Mouse (Mus musculus): ENCODE data around the gene Actn4.
"Not testable (repeated sequence)": the region's sequence is repeated elsewhere in the genome, so short reads cannot be mapped to it uniquely, and the experiment has no call there.

Gene Actn4

GRCm38 (mm10) chr7:28888701-28889161, 73.4 kb downstream of the Actn4 start:
- DNase-seq (ENCODE audit: low read depth in 2 of 2, low spot score in 2 of 2) = no peak

- no peak for DNase-seq (ENCODE audit: low read depth in 2 of 2, low spot score in 2 of 2)
Observed at GRCm38 (mm10) chr7:28886486-28886885, 75.7 kb downstream of the Actn4 start.

DNA sequence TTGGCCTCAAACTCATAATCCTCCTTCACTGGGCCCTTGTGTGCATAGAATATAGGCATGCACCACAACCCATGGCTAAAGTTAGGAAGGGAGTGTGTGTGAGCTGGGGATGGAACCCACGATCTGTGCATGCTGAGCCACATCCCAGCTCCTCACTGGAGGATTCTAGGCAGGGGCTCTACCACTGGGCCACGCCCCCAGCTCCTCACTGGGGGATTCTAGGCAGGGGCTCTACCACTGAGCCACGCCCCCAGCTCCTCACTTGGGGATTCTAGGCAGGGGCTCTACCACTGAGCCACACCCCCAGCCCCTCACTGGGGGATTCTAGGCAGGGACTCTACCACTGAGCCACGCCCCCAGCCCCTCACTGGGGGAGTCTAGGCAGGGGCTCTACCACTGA, 78.4 kb downstream of the Actn4 start:
- DNase-seq (ENCODE audit: low read depth in 2 of 2, low spot score in 2 of 2) = not testable (repeated sequence)

DNA sequence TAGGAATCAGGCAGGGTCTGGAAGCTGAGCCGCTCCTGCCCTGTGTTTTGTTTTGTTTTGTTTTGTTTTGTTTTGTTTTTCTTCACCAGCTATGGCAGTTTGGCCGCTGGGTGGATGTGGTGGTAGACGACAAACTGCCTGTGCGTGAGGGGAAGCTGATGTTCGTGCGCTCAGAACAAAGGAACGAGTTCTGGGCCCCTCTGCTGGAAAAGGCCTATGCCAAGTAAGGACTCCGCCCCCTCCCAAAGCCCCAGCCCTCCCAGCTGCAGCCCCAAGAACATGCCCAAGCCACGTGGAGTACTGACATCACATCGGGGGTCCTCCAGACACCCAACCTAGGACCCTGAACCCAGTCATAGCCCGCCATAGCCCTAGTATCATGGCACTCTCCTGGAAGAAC, 79.1 kb downstream of the Actn4 start:
- no peak for DNase-seq (ENCODE audit: low read depth in 2 of 2, low spot score in 2 of 2)

DNA sequence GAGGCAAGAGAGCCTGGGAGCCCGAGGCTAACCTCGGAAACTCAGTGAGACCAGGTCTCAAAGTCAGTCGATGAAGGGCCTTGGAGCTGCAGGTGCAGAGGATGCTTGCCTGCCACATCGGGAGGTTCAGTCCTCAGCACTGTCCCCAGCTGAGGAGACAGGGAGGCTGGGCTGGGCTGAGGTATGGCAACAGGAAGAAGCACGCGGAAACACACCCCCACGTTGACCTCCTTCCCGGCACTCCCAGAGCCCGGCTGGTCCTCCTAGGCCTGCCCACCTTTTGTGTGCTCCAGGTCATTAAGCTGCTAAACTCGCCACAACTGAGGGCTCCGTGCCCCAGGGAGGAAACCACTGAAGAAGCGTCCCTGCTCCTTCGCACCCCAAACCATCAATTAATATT, 80.9 kb downstream of the Actn4 start, which contains the start of gene Capn12:
Gene Capn12 (plus strand): TSS at position 224 of the 400 bp plus-strand sequence.
- DNase-seq (ENCODE audit: low read depth in 2 of 2, low spot score in 2 of 2) = no peak

DNA sequence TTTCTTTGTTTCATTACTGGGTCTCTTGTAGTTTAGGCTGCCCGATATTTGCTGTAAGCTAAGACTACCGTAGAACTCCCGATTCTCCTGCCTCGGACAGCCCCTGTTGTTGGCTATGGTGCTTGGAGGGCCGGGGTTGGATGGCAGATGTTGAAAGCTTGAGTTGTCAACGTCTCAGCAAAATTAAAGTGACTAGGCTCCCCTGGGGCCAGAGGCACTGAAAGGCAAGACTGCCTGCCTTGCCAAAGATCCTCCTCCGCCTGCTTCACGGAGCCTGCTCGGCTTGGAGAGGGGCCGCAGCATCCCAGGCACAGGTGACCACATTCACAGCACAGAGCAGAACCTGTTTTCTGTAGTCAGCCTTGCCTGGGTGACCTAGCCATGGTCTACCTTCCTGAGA, 81.6 kb downstream of the Actn4 start:
- no peak for DNase-seq (ENCODE audit: low read depth in 2 of 2, low spot score in 2 of 2)

GRCm38 (mm10) chr7:28879606-28880005, 82.5 kb downstream of the Actn4 start:
- DNase-seq (ENCODE audit: low read depth in 2 of 2, low spot score in 2 of 2) = no peak

DNA sequence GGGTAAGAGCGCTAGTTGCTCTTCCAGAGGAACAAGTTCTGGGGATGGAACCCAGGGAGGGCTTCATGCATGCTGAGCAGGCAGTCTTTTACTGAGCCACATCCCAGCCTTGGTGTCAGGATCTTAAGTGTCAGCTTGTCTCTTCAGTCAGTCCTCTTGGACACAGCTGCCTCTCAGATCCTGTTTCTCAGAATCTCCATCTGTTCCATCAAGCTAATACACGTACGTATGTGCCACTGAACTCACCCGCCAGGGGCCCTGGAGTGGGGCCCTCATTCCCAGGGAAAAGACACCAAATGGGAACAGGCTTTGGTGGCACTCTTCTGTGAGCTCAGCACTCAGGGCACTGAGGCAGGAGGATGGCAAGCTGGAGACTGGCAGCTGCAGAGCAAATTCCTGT, 84.3 kb downstream of the Actn4 start:
- no peak for DNase-seq (ENCODE audit: low read depth in 2 of 2, low spot score in 2 of 2)

- no peak for DNase-seq (ENCODE audit: low read depth in 2 of 2, low spot score in 2 of 2)
Observed at GRCm38 (mm10) chr7:28877155-28877554, 85.0 kb downstream of the Actn4 start.

- DNase-seq (ENCODE audit: low read depth in 2 of 2, low spot score in 2 of 2) = no peak
Observed at GRCm38 (mm10) chr7:28876099-28876498, 86.0 kb downstream of the Actn4 start.

GRCm38 (mm10) chr7:28874565-28874964, 87.6 kb downstream of the Actn4 start:
- DNase-seq (ENCODE audit: low read depth in 2 of 2, low spot score in 2 of 2) = no peak

GRCm38 (mm10) chr7:28870901-28871664, 91.1 kb downstream of the Actn4 start:
- DNase-seq (ENCODE audit: low read depth in 2 of 2, low spot score in 2 of 2) = no peak

- DNase-seq (ENCODE audit: low read depth in 2 of 2, low spot score in 2 of 2) = peak; percentile 68 to 78
Observed at GRCm38 (mm10) chr7:28867508-28868340, 94.4 kb downstream of the Actn4 start.

DNA sequence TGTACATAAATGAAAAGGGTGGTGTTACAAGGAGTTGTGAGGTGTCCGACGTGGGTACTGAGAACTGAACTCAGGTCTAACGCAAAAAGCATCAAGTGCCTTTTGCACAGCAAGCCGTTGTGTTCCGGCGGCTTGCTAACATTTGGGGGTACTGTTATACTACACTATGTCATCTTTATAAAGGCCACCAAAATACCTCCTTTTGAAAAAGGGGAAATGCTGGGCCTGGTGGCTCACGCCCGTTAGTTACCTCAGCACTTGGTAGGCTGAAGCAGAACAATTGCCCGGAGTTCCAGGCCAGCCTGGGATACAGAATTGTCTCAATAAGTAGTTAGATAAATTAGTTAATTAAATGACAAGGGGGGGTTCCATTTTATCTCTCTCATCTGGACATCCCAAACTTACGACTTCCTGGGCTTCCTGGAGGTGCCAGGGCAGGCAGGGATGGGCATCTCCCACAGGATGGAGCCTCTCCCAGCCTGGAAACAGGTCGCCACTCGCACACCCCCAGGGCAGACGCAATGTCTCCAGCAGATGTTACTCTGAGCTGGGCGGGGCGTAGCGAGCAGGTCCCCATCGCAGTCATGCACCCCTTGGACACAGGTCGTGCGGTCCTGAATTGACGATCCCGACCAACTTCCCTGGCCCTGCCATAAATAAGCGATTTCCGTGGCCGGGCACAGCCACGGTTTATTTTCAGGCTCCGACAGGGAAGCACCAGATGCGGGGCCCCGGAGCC, 95.2 kb downstream of the Actn4 start:
- DNase-seq (ENCODE audit: low read depth in 2 of 2, low spot score in 2 of 2) = no peak

- DNase-seq (ENCODE audit: low read depth in 2 of 2, low spot score in 2 of 2) = peak; percentile 95 to 98
Observed at GRCm38 (mm10) chr7:28865481-28866300, 96.4 kb downstream of the Actn4 start.

- DNase-seq (ENCODE audit: low read depth in 2 of 2, low spot score in 2 of 2) = no peak
Observed at GRCm38 (mm10) chr7:28864288-28864750, 97.8 kb downstream of the Actn4 start.

- DNase-seq (ENCODE audit: low read depth in 2 of 2, low spot score in 2 of 2) = no peak
Observed at GRCm38 (mm10) chr7:28863540-28863939, 98.6 kb downstream of the Actn4 start, which contains the start of gene Lgals7. Lgals7 (plus strand) TSS chr7:28863853.

DNA sequence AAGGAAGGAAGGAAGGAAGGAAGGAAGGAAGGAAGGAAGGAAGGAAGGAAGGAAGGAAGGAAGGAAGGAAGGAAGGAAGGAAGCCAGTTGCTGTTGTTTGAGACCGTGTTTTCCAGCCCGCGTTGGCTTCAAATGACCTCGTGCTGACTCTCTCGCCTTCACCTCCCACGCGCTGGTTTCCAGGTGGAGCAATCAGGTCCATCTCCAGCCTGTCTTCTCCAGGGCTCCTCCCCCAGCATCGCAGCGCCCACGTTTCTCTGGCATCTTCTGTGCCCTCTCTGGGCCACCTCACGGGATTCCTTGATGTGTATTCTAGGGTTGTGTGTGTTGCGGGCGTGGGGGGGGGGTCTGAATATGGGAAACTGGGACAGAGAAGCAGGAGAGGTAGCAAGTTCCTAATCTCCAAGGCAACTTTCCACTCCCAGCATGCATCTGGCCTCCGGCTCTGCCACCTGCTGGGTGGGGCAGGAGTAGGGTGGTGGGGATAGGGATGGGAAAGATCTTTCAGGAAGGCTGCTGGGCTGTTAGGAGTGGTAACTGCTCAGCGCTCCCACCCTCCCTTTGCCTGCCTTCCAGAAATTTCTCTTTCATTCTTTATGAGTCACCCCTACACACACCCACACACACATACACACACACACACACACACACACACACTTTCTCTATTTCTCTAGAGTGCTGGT, 99.2 kb downstream of the Actn4 start:
- no peak for DNase-seq (ENCODE audit: low read depth in 2 of 2, low spot score in 2 of 2)

DNA sequence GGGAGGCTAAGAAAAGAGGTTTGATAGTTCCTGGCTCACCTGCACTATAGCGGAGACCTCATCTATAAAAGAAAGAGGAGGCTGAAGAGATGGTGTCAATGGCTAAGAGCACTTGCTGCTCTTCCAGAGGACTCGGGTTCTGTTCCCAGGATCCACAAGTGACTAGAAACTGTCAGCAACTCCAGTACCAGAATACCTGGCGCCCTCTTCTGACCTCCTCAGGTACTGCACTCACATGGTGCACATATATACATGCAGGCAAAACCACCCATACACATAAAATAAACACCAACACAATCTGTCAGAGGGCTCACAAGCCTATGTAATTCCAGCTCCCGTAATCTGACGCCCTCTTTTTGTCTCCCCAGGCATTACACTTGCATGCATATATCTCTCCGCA, 101.2 kb downstream of the Actn4 start:
- peak in 1 of 2 experiments; percentile 34 for DNase-seq (ENCODE audit: low read depth in 2 of 2, low spot score in 2 of 2)

DNA sequence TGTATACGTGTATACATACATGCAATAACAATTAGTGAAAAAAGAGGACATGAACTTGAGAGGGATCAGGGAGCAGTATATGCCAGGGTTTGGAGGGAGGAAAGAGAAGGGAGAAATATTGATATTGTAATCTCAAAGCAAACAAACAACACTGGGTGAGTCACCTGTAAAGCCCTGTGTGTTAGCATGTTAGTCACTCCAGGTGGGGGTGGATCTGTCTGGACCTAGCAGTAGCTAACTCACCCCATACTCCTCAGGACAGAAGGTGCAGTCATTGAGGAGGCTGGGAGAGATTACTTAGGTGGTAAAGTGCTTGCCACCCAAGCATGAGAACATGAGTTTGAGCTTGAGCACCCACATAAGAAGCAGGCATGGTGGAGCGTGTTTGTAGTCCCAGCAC, 102.2 kb downstream of the Actn4 start:
- DNase-seq (ENCODE audit: low read depth in 2 of 2, low spot score in 2 of 2) = no peak
